Mouse (Mus musculus) neural tube, embryonic 10.5 days (tissue): ENCODE data around the gene Gm20824.
"Not testable (repeated sequence)": the region's sequence is repeated elsewhere in the genome, so short reads cannot be mapped to it uniquely, and the experiment has no call there.

Experiments
- DNase-seq: peaks from one replicate; pipeline ENCODE4 v3.0.0-alpha.2; 2017; ENCODE audit warnings: low spot score; ENCODE audit errors: extremely low spot score

Gm20824 gene

DNA sequence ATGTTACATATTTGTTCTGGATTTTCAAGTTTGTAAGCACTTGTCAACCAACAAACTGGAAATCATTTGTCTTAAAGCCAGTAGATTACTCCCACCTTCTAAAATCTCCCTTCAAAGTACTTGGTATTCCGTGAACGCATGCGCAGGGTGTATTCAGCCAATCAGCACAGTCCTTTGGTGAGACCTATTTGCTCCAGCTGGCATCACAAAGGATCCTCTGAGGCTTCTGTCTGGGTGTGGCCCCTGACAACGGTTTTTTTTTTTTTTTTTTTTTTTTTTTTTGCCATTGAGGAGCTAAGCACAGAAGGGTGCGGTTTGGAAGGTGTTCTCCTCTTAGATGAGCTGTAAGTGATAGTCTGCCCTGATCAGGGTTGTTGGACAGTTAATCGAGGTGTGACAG is at the start of gene Gm20824:
TSS of gene Gm20824 (plus strand) at position 301 of the 400 bp plus-strand sequence.
- DNase-seq, result not testable (repeated sequence)
